Comparison of ENCODE assay signal across 10 mouse cellular contexts in the genomic region with DNA sequence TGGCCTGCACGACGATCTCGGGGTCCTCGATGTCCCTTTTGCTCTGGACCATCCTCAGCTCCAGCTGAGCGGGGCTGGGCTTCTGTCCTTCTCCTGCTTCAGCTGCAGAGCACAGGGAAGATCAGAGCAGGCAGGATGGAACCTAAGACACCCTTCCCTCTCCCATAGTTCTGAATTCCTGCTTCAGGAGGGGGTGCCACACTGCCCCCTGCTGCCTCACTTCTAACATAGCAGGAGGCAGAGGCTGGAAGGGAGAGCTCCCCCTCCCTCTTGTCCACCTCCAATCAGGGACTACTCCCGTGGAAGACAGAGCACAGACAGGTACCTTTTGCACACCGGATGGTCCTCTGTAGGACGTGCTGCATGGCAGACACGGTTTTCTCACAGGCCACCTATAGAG. TPM values are rescaled to one million over a fixed set of nuclear protein-coding genes. Genes with fewer than 3 reads are reported as not detected.
DNase-seq lines count a peak whose midpoint lies in the region; ATAC-seq and TF ChIP-seq lines count a peak whose summit lies in the region.
"Had no signal": no experiment of that assay in that cellular context is flagged by ENCODE, and none has a peak within 500 bp of the region (broad histone marks: within the 10 kb centered on the region; RNA-seq: fewer than 3 reads in every experiment).

No protein-coding gene starts in this region.

- H3K4me2 ChIP-seq in heart, embryonic 12.5 days, result no peak overlapping the region
- H3K4me2 ChIP-seq: heart, embryonic 13.5 days; limb, embryonic 15.5 days had no signal

- H3K9ac ChIP-seq in heart, embryonic 12.5 days, result no peak overlapping the region
- H3K9ac ChIP-seq: heart, embryonic 13.5 days; limb, embryonic 15.5 days had no signal

- H3K4me1 ChIP-seq in cortical plate, adult 2 months (ENCODE audit: control insufficient read depth, insufficient read depth, low read length), result no peaks in the 10 kb centered on the region
- H3K4me1 ChIP-seq in small intestine, adult 2 months (ENCODE audit: control insufficient read depth, insufficient read depth, insufficient read length, low read length), result peaks cover 2% of the 10 kb centered on the region; the same call in 1 of the 2 replicates
- no peaks in the 10 kb centered on the region for H3K4me1 ChIP-seq in heart, embryonic 12.5 days (replicated peaks)
- H3K4me1 ChIP-seq: heart, embryonic 13.5 days; limb, embryonic 15.5 days had no signal

- peak; percentile 77 for TF ChIP-seq CTCF in cortical plate, adult 2 months (IDR thresholded peaks at IDR 0.05; ENCODE audit: extremely low read depth, insufficient read depth, low read length)
- TF ChIP-seq CTCF in small intestine, adult 2 months (IDR thresholded peaks at IDR 0.05; ENCODE audit: extremely low read depth, insufficient read length, insufficient replicate concordance, low read depth, low read length), result peak; percentile 72; the same call in 1 of the 2 replicates

- H3K27ac ChIP-seq in cortical plate, adult 2 months (ENCODE audit: insufficient read depth, low read length), result no peak overlapping the region
- no peak overlapping the region for H3K27ac ChIP-seq in small intestine, adult 2 months (ENCODE audit: insufficient read depth, low read depth, low read length)
- no peak overlapping the region for H3K27ac ChIP-seq in heart, embryonic 12.5 days (ENCODE audit: poor library complexity, severe bottlenecking)
- H3K27ac ChIP-seq: heart, embryonic 13.5 days; limb, embryonic 15.5 days had no signal

- peak; percentile 30 for DNase-seq in heart, postnatal 4 days
- no peak for DNase-seq in heart, postnatal 14 days
- peak; percentile 43 for DNase-seq in right cerebral cortex, postnatal 14 days
- DNase-seq in right cerebral cortex, postnatal 10 days (ENCODE audit: low spot score in 2 of 2), result no peak
- no peak for DNase-seq in cerebellum, postnatal 4 days (ENCODE audit: low spot score in 2 of 2)

- TF ChIP-seq POLR2A in cortical plate, adult 2 months (IDR thresholded peaks at IDR 0.05; ENCODE audit: extremely low read depth, insufficient read depth, low read length), result no peak
- no peak for TF ChIP-seq POLR2A in small intestine, adult 2 months (IDR thresholded peaks at IDR 0.05; ENCODE audit: low read depth, low read length)

- peaks cover 36% of the 10 kb centered on the region for H3K36me3 ChIP-seq in small intestine, adult 2 months (ENCODE audit: control insufficient read depth, insufficient read depth, low read length)
- H3K36me3 ChIP-seq in heart, embryonic 12.5 days, result peaks cover 38% of the 10 kb centered on the region

- WGBS in small intestine, adult 2 months, result 70% methylated on average over 9 of the region's 9 CpGs
- WGBS in heart, embryonic 12.5 days, result 62% methylated on average over 9 of the region's 9 CpGs

- H3K27me3 ChIP-seq in small intestine, adult 2 months (ENCODE audit: control insufficient read depth, insufficient read depth, low read length), result no peaks in the 10 kb centered on the region
- H3K27me3 ChIP-seq in heart, embryonic 12.5 days (replicated peaks), result no peaks in the 10 kb centered on the region
- H3K27me3 ChIP-seq: heart, embryonic 13.5 days; limb, embryonic 15.5 days had no signal

- ATAC-seq in heart, embryonic 12.5 days (ENCODE audit: insufficient number of reproducible peaks, low FRiP score), result no peak

- H3K4me3 ChIP-seq in cortical plate, adult 2 months (ENCODE audit: insufficient read depth, low read length), result no peak overlapping the region
- no peak overlapping the region for H3K4me3 ChIP-seq in small intestine, adult 2 months (ENCODE audit: low read depth, low read length)
- no peak overlapping the region for H3K4me3 ChIP-seq in heart, embryonic 12.5 days
- H3K4me3 ChIP-seq: heart, embryonic 13.5 days; limb, embryonic 15.5 days had no signal

- intact Hi-C loops in heart, postnatal 14 days (cut with DNase I), result loop anchor here (5.0 kb wide), 1 partner anchor 161 kb away; no protein-coding TSS in a partner anchor

- no peaks in the 10 kb centered on the region for H3K9me3 ChIP-seq in heart, embryonic 12.5 days (replicated peaks)
- H3K9me3 ChIP-seq: heart, embryonic 13.5 days; limb, embryonic 15.5 days had no signal

RNA-seq across cellular contexts. Expression of gene Cstb, which starts 15.3 kb away (rescaled TPM):
- total RNA-seq in heart, postnatal 4 days (2021), result 10 to 100 TPM; 42.8 to 45.3 TPM
- total RNA-seq in heart, postnatal 14 days (2021), result 10 to 100 TPM; 31.2 to 36.3 TPM
- 69.3 and 78.3 TPM in 2 replicates for polyA plus RNA-seq in cortical plate, adult 2 months (2012; rRNA removed)
- 11.8 and 21.1 TPM in 2 replicates for polyA plus RNA-seq in small intestine, adult 2 months (2012; rRNA removed)
- polyA plus RNA-seq in heart, embryonic 12.5 days (2016; fragmentation: Nextera tagmentation; extraction: Ambion mirVana), result 119 and 123 TPM in 2 replicates

RNA-seq across cellular contexts. Expression of gene Pdxk, which starts 24.0 kb away (rescaled TPM):
- total RNA-seq in heart, postnatal 4 days (2021), result 1 to 10 TPM; 6.8 to 8.5 TPM
- total RNA-seq in heart, postnatal 14 days (2021), result 10 to 100 TPM; 10.2 to 11.1 TPM
- polyA plus RNA-seq in cortical plate, adult 2 months (2012; rRNA removed), result 76.7 and 77.7 TPM in 2 replicates
- 17.1 and 38.7 TPM in 2 replicates for polyA plus RNA-seq in small intestine, adult 2 months (2012; rRNA removed)
- polyA plus RNA-seq in heart, embryonic 12.5 days (2016; fragmentation: Nextera tagmentation; extraction: Ambion mirVana), result 5.4 and 5.5 TPM in 2 replicates

RNA-seq across cellular contexts. Expression of gene Rrp1, which starts 28.0 kb away (rescaled TPM):
- total RNA-seq in heart, postnatal 4 days (2021), result 100 to 1,000 TPM; 132 to 138 TPM
- total RNA-seq in heart, postnatal 14 days (2021), result 100 to 1,000 TPM in 1 of 2 experiments, 10 to 100 TPM in 1; 100.0 to 104 TPM
- 519 and 613 TPM in 2 replicates for polyA plus RNA-seq in cortical plate, adult 2 months (2012; rRNA removed)
- 24.4 and 42.0 TPM in 2 replicates for polyA plus RNA-seq in small intestine, adult 2 months (2012; rRNA removed)
- 232 and 254 TPM in 2 replicates for polyA plus RNA-seq in heart, embryonic 12.5 days (2016; fragmentation: Nextera tagmentation; extraction: Ambion mirVana)

Comparison
In these comparisons a context has a peak if more than half of its experiments do, and no peak if none do; other contexts are left out.
1. DNase-seq: peak in heart, postnatal 4 days (single experiment) and right cerebral cortex, postnatal 14 days (single experiment); none in heart, postnatal 14 days (0 of 2), right cerebral cortex, postnatal 10 days (0 of 2) and cerebellum, postnatal 4 days (0 of 2).